Mouse (Mus musculus) lung, adult 2 months (tissue): ENCODE data around the gene Snx32. TPM values are rescaled to one million over a fixed set of nuclear protein-coding genes. Genes with fewer than 3 reads are reported as not detected.

ENCODE experiments used
- DNase-seq: peaks from one replicate; pipeline ENCODE4 v3.0.0; 2022
- H3K4me1 ChIP-seq: fragments of 200-500 bp; 2 replicates; pipeline ENCODE4 v1.6.1; 2011; ENCODE audit warnings: low read length; ENCODE audit not compliant: control insufficient read depth, insufficient read depth
- H3K4me3 ChIP-seq: fragments of 200-500 bp; replicated peaks from 2 replicates; pipeline ENCODE3; 2011; ENCODE audit warnings: low read depth, mild to moderate bottlenecking, control low read depth, low read length; ENCODE audit errors: extremely low read depth
- CTCF ChIP-seq: fragments of 200-500 bp; IDR thresholded peaks from 2 replicates; pipeline ENCODE4 v1.5.1; 2011; ENCODE audit warnings: mild to moderate bottlenecking, low read length, control low read depth; ENCODE audit not compliant: insufficient read depth
- POLR2A ChIP-seq: fragments of 200-500 bp; IDR thresholded peaks from 2 replicates; pipeline ENCODE4 v1.6.1; 2011; ENCODE audit warnings: low read depth, mild to moderate bottlenecking, control low read depth, low read length, borderline replicate concordance; ENCODE audit errors: extremely low read depth
- WGBS: fragments of 180-500 bp; shearing (Covaris S2); methylation state at CpG from one replicate; pipeline ENCODE4 v1.1.7; 2018; 5-methylcytosine and 5-hydroxymethylcytosine counted together
- polyA plus RNA-seq: library from polyadenylated mRNA; depleted of rRNA; stranded (reverse); fragments of >200 nt; gene quantifications from 2 replicates; pipeline ENCODE4 v1.2.3, GENCODE M21; 2012; rRNA removed

The Snx32 gene
- polyA plus RNA-seq, 1 experiment = 15.6 TPM

GRCm38 (mm10) chr19:5451766-5452165 lies 58.6 kb downstream of the Snx32 start:
- H3K4me1 ChIP-seq = peaks cover 8% of the 10 kb centered on the region
- H3K4me3 ChIP-seq = no peak overlapping the region
- TF ChIP-seq POLR2A (0 out of 2 replicates have a peak, but pooled peaks have one; percentile 11), CTCF (0 out of 2 replicates have a peak, but pooled peaks have one; percentile 2)
- 61% methylated on average over 6 of the region's 6 CpGs for WGBS
- peak; percentile 2 for DNase-seq

GRCm38 (mm10) chr19:5449673-5450072 lies 60.7 kb downstream of the Snx32 start:
- no peak for TF ChIP-seq POLR2A
- TF ChIP-seq CTCF = no peak
- WGBS = 78% methylated on average over 3 of the region's 3 CpGs
- Histone ChIP-seq H3K4me1 (peaks cover 8% of the 10 kb centered on the region), H3K4me3 (no peak overlapping the region)
- DNase-seq = no peak

GRCm38 (mm10) chr19:5448354-5449150 lies 61.8 kb downstream of the Snx32 start:
- peaks cover 8% of the 10 kb centered on the region for H3K4me1 ChIP-seq
- peak overlapping the region; percentile 4 for H3K4me3 ChIP-seq
- TF ChIP-seq POLR2A (no peak), CTCF (no peak)
- WGBS = 5% methylated on average over 36 of the region's 36 CpGs
- peak; percentile 10 for DNase-seq

GRCm38 (mm10) chr19:5447515-5448353 lies 62.6 kb downstream of the Snx32 start, which contains the start of gene Fosl1:
Gene Fosl1, plus strand, starts transcription at chr19:5447547.
- DNase-seq = peak; percentile 80
- Histone ChIP-seq H3K4me3 (peak within 1 kb of the TSS; percentile 63), H3K4me1 (peaks cover 8% of the 10 kb centered on the region)
- TF ChIP-seq CTCF = no peak
- TF ChIP-seq POLR2A = no peak
- 1% methylated on average over 70 of the region's 70 CpGs for WGBS

GRCm38 (mm10) chr19:5445747-5446146 lies 64.6 kb downstream of the Snx32 start:
- no peak overlapping the region for H3K4me3 ChIP-seq
- no peak for DNase-seq
- WGBS = 93% methylated on average over 5 of the region's 5 CpGs
- peaks cover 8% of the 10 kb centered on the region for H3K4me1 ChIP-seq
- TF ChIP-seq POLR2A = no peak
- no peak for TF ChIP-seq CTCF

GRCm38 (mm10) chr19:5444954-5445353 lies 65.4 kb downstream of the Snx32 start:
- WGBS = 50% methylated on average over 7 of the region's 7 CpGs
- TF ChIP-seq POLR2A = no peak
- TF ChIP-seq CTCF = no peak
- peaks cover 8% of the 10 kb centered on the region for H3K4me1 ChIP-seq
- peak; percentile 1 for DNase-seq
- H3K4me3 ChIP-seq = no peak overlapping the region

GRCm38 (mm10) chr19:5444371-5444908 lies 65.9 kb downstream of the Snx32 start:
- TF ChIP-seq POLR2A (no peak), CTCF (no peak)
- 53% methylated on average over 9 of the region's 9 CpGs for WGBS
- H3K4me1 ChIP-seq = peaks cover 8% of the 10 kb centered on the region
- DNase-seq = no peak
- H3K4me3 ChIP-seq = no peak overlapping the region

Other genes with a start within 250 kb of the Snx32 start
- 37.2 and 40.6 TPM in 2 replicates for gene Pacs1, start 237.4 kb downstream of the Snx32 start, polyA plus RNA-seq
- 121 and 132 TPM in 2 replicates for gene Sf3b2, start 215.1 kb downstream of the Snx32 start, polyA plus RNA-seq
- gene Gal3st3, start 212.2 kb downstream of the Snx32 start, polyA plus RNA-seq = 1.9 and 2.3 TPM in 2 replicates
- not detected in 2 replicates for gene Catsper1, start 174.8 kb downstream of the Snx32 start, polyA plus RNA-seq
- 1.9 and 32.5 TPM in 2 replicates for gene Cst6, start 161.0 kb downstream of the Snx32 start, polyA plus RNA-seq
- 15.5 and 21.4 TPM in 2 replicates for gene Eif1ad, start 143.8 kb downstream of the Snx32 start, polyA plus RNA-seq
- 68.1 and 94.3 TPM in 2 replicates for gene Banf1, start 143.4 kb downstream of the Snx32 start, polyA plus RNA-seq
- 15.6 and 35.7 TPM in 2 replicates for gene Sart1, start 121.8 kb downstream of the Snx32 start, polyA plus RNA-seq
- not detected in 2 replicates for gene Tsga10ip, start 108.0 kb downstream of the Snx32 start, polyA plus RNA-seq
- gene Drap1, start 85.6 kb downstream of the Snx32 start, polyA plus RNA-seq = 151 and 176 TPM in 2 replicates
- 85.2 and 86.7 TPM in 2 replicates for gene AI837181, start 85.4 kb downstream of the Snx32 start, polyA plus RNA-seq
- 0.34 and 0.36 TPM in 2 replicates for gene Fosl1, start 63.0 kb downstream of the Snx32 start, polyA plus RNA-seq
- gene Ccdc85b, start 52.6 kb downstream of the Snx32 start, polyA plus RNA-seq = 15.8 and 17.0 TPM in 2 replicates
- gene Fibp, start 49.9 kb downstream of the Snx32 start, polyA plus RNA-seq = 129 and 144 TPM in 2 replicates
- gene Ctsw, start 42.0 kb downstream of the Snx32 start, polyA plus RNA-seq = 4.9 and 5.7 TPM in 2 replicates
- gene Efemp2, start 36.6 kb downstream of the Snx32 start, polyA plus RNA-seq = 96.9 and 103 TPM in 2 replicates
- 50.3 and 53.0 TPM in 2 replicates for gene Mus81, start 22.1 kb downstream of the Snx32 start, polyA plus RNA-seq
- 439 and 568 TPM in 2 replicates for gene Cfl1, start 20.1 kb downstream of the Snx32 start, polyA plus RNA-seq
- gene 1700020D05Rik, start 6.8 kb downstream of the Snx32 start, polyA plus RNA-seq = 1.1 and 1.2 TPM in 2 replicates
- 2.3 and 11.2 TPM in 2 replicates for gene Ovol1, start 50.1 kb upstream of the Snx32 start, polyA plus RNA-seq
- gene Ap5b1, start 57.5 kb upstream of the Snx32 start, polyA plus RNA-seq = 14.5 and 15.3 TPM in 2 replicates
- 38.6 and 47.6 TPM in 2 replicates for gene Rnaseh2c, start 91.3 kb upstream of the Snx32 start, polyA plus RNA-seq
- gene Kat5, start 99.7 kb upstream of the Snx32 start, polyA plus RNA-seq = 72.5 and 75.7 TPM in 2 replicates
- gene Rela, start 126.9 kb upstream of the Snx32 start, polyA plus RNA-seq = 118 and 120 TPM in 2 replicates
- gene Sipa1, start 153.2 kb upstream of the Snx32 start, polyA plus RNA-seq = 163 and 214 TPM in 2 replicates
- gene Map3k11, start 178.2 kb upstream of the Snx32 start, polyA plus RNA-seq = 141 and 162 TPM in 2 replicates
- gene Pcnx3, start 178.4 kb upstream of the Snx32 start, polyA plus RNA-seq = 156 and 166 TPM in 2 replicates
- gene Kcnk7, start 193.8 kb upstream of the Snx32 start, polyA plus RNA-seq = 2.0 and 4.6 TPM in 2 replicates
- gene Ehbp1l1, start 215.8 kb upstream of the Snx32 start, polyA plus RNA-seq = 64.4 and 73.8 TPM in 2 replicates
- 231 and 234 TPM in 2 replicates for gene Fam89b, start 219.1 kb upstream of the Snx32 start, polyA plus RNA-seq
- gene Ltbp3, start 230.4 kb upstream of the Snx32 start, polyA plus RNA-seq = 236 and 238 TPM in 2 replicates